ENCODE assay signal across 7 mouse cellular contexts in genomic region chr8:13158718-13159376, GRCm38 (mm10). TPM values are rescaled to one million over a fixed set of nuclear protein-coding genes. Genes with fewer than 3 reads are reported as not detected.
DNase-seq lines count a peak whose midpoint lies in the region; ATAC-seq lines count a peak whose summit lies in the region.

Gene Lamp1 (plus strand): TSS chr8:13159161.

- no peaks in the 10 kb centered on the region for H3K36me3 ChIP-seq in embryonic facial prominence, embryonic 11.5 days (replicated peaks; ENCODE audit: control insufficient read depth, insufficient read depth, low read depth, low read length)
- H3K36me3 ChIP-seq in limb, embryonic 10.5 days = no peaks in the 10 kb centered on the region; the same call in 1 of the 2 replicates
- peaks cover 4% of the 10 kb centered on the region; the same call in 1 of the 2 replicates for H3K36me3 ChIP-seq in midbrain, embryonic 13.5 days

- H3K4me2 ChIP-seq in embryonic facial prominence, embryonic 11.5 days (ENCODE audit: low read depth, low read length) = peak within 1 kb of the TSS; percentile 81
- H3K4me2 ChIP-seq in midbrain, embryonic 13.5 days (replicated peaks) = peak within 1 kb of the TSS; percentile 97

- H3K9ac ChIP-seq in embryonic facial prominence, embryonic 11.5 days (replicated peaks; ENCODE audit: low read length) = peak within 1 kb of the TSS; percentile 96
- peak within 1 kb of the TSS; percentile 99 for H3K9ac ChIP-seq in midbrain, embryonic 13.5 days (replicated peaks)

- no peaks in the 10 kb centered on the region for H3K27me3 ChIP-seq in embryonic facial prominence, embryonic 11.5 days (ENCODE audit: control insufficient read depth, insufficient read depth, low read length)
- no peaks in the 10 kb centered on the region for H3K27me3 ChIP-seq in limb, embryonic 10.5 days (ENCODE audit: low read depth, poor library complexity, severe bottlenecking)
- no peaks in the 10 kb centered on the region for H3K27me3 ChIP-seq in midbrain, embryonic 13.5 days

- WGBS in embryonic facial prominence, embryonic 11.5 days = under 1% methylated on average over 49 of the region's 50 CpGs
- WGBS in limb, embryonic 10.5 days = 1% methylated on average over 50 of the region's 50 CpGs
- under 1% methylated on average over 35 of the region's 50 CpGs for WGBS in midbrain, embryonic 13.5 days

- no peaks in the 10 kb centered on the region for H3K9me3 ChIP-seq in embryonic facial prominence, embryonic 11.5 days (replicated peaks; ENCODE audit: control insufficient read depth, low read length)
- H3K9me3 ChIP-seq in limb, embryonic 10.5 days (replicated peaks) = no peaks in the 10 kb centered on the region
- H3K9me3 ChIP-seq in midbrain, embryonic 13.5 days = no peaks in the 10 kb centered on the region

- no peak within 1 kb of the TSS for H3K27ac ChIP-seq in embryonic facial prominence, embryonic 11.5 days (replicated peaks; ENCODE audit: low read depth, low read length)
- H3K27ac ChIP-seq in limb, embryonic 10.5 days = peak within 1 kb of the TSS; percentile 89
- H3K27ac ChIP-seq in midbrain, embryonic 13.5 days = peak within 1 kb of the TSS; percentile 78

- peak; percentile 89 for ATAC-seq in embryonic facial prominence, embryonic 11.5 days (replicated peaks; ENCODE audit: insufficient number of reproducible peaks, low FRiP score, low TSS enrichment, low read depth)
- ATAC-seq in granulocyte monocyte progenitor cell, adult 5-6 weeks (replicated peaks; ENCODE audit: poor library complexity, severe bottlenecking) = peak; percentile 61
- ATAC-seq in midbrain, embryonic 13.5 days = peak; percentile 96

- peak; percentile 99 for DNase-seq in adrenal gland, postnatal 14 days
- peak; percentile 100 for DNase-seq in embryonic facial prominence, embryonic 11.5 days (ENCODE audit: low spot score)
- DNase-seq in kidney, adult 11 months = peak; percentile 99
- peak; percentile 100 for DNase-seq in limb, embryonic 10.5 days (ENCODE audit: low spot score)
- peak; percentile 89 for DNase-seq in spleen, adult 12 weeks (ENCODE audit: low spot score)

- H3K4me1 ChIP-seq in embryonic facial prominence, embryonic 11.5 days (ENCODE audit: control insufficient read depth, insufficient read depth, low read length) = no peaks in the 10 kb centered on the region; the same call in 1 of the 2 replicates
- peaks cover 16% of the 10 kb centered on the region for H3K4me1 ChIP-seq in limb, embryonic 10.5 days
- peaks cover 44% of the 10 kb centered on the region for H3K4me1 ChIP-seq in midbrain, embryonic 13.5 days (replicated peaks)

- peak within 1 kb of the TSS; percentile 100 for H3K4me3 ChIP-seq in embryonic facial prominence, embryonic 11.5 days (ENCODE audit: low read depth, low read length)
- peak within 1 kb of the TSS; percentile 99 for H3K4me3 ChIP-seq in limb, embryonic 10.5 days
- H3K4me3 ChIP-seq in midbrain, embryonic 13.5 days (replicated peaks) = peak within 1 kb of the TSS; percentile 91

RNA-seq across cellular contexts. Expression of gene Lamp1, which starts in this region (rescaled TPM):
- 348 and 368 TPM in 2 replicates for total RNA-seq in adrenal gland, postnatal 14 days (2021)
- 264 and 265 TPM in 2 replicates for polyA plus RNA-seq in embryonic facial prominence, embryonic 11.5 days (2014; fragmentation: Nextera tagmentation; extraction: Ambion mirVana)
- 251 and 283 TPM in 2 replicates for total RNA-seq in granulocyte monocyte progenitor cell, adult 5-6 weeks (2014; fragmentation: Nextera tagmentation)
- total RNA-seq in granulocyte monocyte progenitor cell, adult 5-6 weeks (2017) = 269 and 301 TPM in 2 replicates
- 186 and 196 TPM in 2 replicates for polyA plus RNA-seq in limb, embryonic 10.5 days (2016; fragmentation: Nextera tagmentation; extraction: Ambion mirVana)
- polyA plus RNA-seq in midbrain, embryonic 13.5 days (2015; fragmentation: Nextera tagmentation; extraction: Ambion mirVana) = 223 and 242 TPM in 2 replicates
